Mouse (Mus musculus) right cerebral cortex, adult 18-20 months (tissue): ENCODE measurements around the gene Nat9.

Experiments used
- DNase-seq: peaks from one replicate; pipeline ENCODE4 v3.0.0; 2022; ENCODE audit warnings: mixed read lengths

Gene Nat9

DNA sequence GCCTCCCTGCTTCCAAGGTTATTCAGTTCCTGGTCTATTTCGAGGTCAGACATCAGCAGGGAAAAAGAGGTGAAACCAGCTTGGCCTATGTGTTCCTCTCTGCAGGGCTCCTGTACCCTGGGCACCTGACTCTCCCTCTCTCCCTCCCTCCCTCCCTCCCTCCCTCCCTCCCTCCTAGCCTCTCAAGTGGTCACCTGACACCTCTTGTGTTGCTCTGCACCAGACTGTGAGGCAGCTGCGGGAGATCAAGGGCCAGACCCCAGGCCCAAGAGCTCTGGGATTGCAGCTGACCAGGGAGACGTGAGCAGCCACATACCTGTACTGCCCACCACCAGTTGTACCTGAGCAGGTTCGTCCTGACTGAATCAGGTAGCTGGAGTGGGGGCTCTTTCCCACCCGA, 27.5 kb upstream of the Nat9 start:
- no peak for DNase-seq

DNA sequence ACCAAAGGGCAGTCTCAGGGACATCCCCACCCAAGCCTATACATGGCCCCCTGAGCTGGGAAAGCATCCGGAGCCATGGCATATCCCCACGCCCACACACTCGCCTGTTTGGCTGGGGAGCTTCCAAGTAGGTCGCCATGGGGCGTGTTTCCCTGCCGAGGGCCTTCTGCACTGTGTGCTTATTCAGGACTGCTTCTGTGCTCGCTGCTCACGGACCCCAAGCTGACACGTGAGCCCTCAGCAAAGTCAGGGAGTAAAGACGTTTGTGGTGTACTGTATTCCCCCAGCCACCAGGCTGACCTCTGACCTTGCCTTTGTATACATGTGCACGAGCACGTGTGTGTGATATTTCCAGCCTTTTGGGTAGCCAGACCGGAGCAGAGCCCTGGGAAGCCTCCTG, 24.5 kb upstream of the Nat9 start:
- DNase-seq, result peak; percentile 51

- DNase-seq, result no peak
Observed at GRCm38 (mm10) chr11:115209958-115210357, 22.3 kb upstream of the Nat9 start.

GRCm38 (mm10) chr11:115208776-115209732, 21.4 kb upstream of the Nat9 start:
- DNase-seq, result no peak

DNA sequence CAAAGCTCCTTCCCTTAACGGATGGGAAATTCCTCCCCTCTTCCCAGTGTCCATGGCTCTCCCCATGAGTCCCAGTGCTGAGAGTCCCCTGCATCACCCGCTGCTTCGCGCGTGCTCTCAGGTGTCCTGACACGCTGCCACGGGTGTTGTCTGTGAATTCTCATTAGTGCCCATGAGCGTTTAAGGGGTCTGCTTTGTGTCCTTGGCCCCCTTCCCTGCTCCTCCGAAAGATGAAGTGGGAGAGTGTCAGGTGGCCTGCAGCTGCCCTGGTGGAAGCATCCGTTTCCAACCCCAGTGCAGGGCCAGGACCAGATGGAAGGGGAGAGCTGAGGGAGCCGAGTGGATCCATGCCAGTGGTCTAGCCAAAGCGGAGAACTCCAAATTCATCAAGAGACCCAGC, 20.5 kb upstream of the Nat9 start:
- DNase-seq, result no peak

GRCm38 (mm10) chr11:115202756-115203155, 15.1 kb upstream of the Nat9 start:
- DNase-seq, result no peak

DNA sequence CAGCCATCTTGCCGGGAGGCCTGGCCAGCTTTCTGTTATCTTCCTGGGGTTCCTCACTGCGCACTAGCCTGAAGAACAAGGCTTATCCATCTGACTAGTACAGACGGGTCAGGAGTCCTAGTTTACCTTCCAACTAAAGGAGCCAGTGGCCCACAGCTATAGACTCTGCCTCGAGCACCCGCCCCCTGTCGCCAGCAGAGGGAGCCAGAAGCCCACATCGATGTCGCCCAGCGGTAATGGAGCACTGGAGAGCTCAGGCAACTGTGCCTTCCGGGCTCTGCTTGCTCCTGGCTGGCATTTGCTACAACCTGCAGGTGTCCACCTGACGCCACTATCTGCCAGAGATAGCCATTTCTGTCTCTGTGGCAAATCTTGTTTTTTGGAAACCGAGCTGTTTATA, 14.7 kb upstream of the Nat9 start:
- DNase-seq, result peak; percentile 70

- no peak for DNase-seq
Observed at GRCm38 (mm10) chr11:115200520-115200919, 12.9 kb upstream of the Nat9 start.

- no peak for DNase-seq
Observed at GRCm38 (mm10) chr11:115198932-115199384, 11.3 kb upstream of the Nat9 start.

GRCm38 (mm10) chr11:115197558-115197957, 9.9 kb upstream of the Nat9 start:
- DNase-seq, result no peak

DNA sequence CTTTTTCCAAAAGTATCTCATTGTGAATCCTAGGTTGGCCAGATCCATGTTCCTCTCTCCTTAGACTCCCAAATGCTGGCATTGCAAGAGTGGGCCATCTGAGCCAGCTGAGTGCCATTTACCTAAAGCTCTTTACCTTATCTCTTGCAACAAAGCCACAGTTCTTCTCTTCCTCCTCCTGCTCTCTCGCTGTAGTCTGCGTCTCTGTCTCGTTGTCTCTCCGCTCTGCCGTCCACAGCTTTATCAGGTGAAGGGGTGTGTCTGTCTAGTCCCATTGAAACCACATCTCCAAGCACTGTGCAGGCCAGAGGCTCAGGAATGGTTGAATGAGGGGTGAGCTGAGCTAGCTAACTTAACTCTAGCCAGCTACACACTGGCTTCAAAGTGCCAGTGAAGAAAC, 8.3 kb upstream of the Nat9 start:
- no peak for DNase-seq

DNA sequence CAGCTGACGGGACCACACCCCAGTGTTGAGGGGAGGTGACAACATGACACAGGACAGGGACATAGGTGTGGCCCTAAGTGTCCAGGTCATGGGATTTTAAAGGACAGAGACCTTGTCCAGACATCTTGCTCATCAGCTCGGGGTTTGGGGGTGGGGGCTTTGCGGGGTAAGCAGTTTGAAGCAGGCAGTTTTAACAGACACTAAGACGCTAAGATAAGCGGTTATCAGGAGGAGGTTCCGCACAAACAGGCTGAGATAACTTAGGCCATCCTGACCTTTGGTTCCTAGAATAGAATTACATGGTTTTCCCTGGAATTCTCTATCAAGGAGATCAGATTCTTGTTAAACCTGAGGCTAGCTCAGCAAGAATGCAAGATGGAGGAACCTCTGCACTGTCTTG, 7.0 kb upstream of the Nat9 start:
- DNase-seq, result no peak

- DNase-seq, result no peak
Observed at GRCm38 (mm10) chr11:115192180-115192579, 4.5 kb upstream of the Nat9 start.

DNA sequence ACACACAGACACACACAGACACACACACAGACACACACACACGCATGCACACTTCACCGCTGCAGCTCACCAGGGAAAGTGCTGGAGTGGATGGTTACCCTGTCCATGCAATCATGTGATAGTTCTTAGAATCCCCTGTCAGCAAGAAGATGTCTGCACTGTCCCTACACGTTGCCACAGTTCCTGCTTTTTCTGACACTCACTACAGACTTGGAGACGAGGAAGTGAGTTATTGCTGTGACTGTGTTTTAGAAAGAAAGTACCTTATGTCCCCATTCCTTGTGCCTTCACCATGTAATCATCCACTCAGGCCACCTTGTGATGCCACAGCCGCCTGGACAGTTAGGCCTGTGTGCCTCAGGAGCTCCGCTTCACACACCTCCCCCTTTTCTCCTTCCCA, 1.6 kb upstream of the Nat9 start:
- no peak for DNase-seq

DNA sequence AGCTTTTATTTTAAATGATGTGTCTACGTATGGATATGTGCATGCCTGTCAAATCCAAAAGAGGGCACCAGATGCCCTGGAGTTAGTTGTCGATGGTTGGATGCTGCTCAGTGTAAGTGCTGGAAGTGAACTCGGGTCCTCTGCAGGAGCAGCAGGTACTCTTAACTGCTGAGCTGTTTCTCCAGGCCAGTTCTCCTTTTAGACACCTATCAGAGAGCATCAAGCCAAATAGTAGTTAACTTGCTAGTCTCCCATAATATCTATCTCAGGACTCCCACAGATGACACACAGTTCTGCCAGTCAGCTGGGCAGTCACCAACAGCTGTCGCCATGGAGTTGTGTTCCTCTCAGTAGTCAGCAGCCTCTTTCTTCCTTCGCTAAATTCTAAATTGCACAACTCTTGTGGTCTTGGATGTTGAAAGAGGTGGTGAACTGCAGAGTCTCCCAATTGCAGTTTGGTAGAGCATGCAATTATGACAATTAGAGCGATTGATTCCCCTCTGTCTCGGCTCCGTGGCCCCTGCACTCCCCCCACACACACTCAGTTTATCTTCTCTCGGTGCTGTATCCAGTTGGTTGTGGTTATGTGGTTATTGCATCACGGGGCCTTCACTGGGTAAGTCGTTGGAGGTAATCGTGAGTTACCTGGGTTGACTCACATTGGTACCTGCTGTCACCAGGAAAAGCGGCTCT, 1.0 kb upstream of the Nat9 start:
- no peak for DNase-seq

- peak; percentile 99 for DNase-seq
Observed at GRCm38 (mm10) chr11:115187224-115187639, 427 bp downstream of the Nat9 start, which contains the start of gene Tmem104. TSS of gene Tmem104 (plus strand) at chr11:115187487.

DNA sequence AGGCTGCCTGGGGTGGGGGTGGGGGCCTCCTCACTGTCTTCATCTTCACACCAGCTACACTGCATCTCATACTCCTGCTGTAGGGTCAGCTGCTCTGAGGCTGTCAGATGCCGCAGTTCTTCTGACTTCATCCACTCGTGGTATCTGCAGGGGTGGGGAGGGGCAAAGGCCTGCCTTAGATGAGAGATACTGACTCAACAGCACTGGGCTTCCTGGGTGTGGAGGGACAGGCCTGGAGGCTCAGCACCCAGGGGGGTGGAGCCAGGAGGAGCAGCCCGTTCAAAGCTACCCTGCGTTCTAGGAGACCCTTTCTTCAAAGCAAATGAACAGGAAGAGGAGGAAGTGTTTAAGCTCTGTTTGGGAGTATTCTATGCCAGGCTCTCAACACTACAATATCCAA, 2.7 kb downstream of the Nat9 start:
- no peak for DNase-seq

- peak; percentile 57 for DNase-seq
Observed at GRCm38 (mm10) chr11:115181913-115182638, 5.6 kb downstream of the Nat9 start.

DNA sequence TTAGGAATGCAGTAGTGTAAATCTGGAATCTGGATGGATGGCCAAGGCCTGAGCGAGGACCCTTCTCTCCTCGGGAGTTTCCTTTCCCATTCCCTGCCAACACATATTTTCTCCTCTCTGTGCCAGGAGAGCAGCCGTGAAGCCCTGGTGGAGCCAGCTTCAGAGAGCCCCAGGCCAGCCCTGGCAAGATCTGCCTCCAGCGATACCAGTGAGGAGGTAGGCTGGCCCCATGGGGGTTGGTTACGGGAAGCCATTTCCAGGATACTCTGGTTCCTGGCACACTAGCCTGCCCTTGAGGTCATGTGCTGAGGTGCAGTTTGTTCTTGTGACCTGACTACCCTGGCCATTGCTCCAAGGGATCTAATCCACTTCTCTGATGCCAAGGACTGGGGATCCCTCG, 7.8 kb downstream of the Nat9 start:
- DNase-seq, result no peak

DNA sequence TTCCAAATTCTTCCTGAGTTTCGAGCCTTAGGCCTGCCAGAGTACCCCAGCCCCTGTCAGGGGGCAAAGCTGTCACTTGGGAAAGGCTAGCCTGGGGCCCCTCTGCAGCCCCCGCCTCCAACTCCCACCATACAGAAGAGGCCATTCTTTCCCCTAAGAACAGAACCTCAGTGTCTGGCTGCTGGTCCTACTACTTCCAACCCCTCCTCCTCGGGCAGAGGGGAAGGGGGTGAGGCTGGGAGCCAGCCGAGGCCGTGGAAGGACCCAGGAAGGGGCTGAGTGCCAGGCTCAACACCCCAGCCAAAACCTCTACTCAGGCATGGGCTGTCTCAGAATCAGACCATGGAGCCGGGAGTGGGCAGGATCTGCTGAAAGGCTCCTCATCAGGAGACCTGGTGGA, 8.5 kb downstream of the Nat9 start:
- no peak for DNase-seq

DNA sequence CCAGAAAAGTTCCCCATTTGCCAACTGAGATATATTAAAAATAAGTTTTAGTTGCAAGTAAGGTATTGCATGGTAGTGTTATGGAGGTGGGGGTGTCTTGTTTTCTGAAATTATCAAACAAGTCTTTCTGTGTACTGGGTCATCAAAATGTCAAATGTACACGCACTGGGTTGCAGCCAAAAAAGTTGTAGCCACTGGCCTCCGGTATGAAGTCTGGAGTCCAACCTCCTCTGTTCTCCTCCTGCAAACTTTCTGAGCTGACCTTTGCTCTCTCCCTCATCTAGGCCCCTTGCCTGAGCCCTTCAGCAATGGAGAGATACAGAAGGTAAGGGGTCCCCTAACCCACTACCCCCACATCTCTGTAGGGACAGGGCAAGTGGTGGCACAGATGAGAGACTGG, 8.9 kb downstream of the Nat9 start:
- no peak for DNase-seq

DNA sequence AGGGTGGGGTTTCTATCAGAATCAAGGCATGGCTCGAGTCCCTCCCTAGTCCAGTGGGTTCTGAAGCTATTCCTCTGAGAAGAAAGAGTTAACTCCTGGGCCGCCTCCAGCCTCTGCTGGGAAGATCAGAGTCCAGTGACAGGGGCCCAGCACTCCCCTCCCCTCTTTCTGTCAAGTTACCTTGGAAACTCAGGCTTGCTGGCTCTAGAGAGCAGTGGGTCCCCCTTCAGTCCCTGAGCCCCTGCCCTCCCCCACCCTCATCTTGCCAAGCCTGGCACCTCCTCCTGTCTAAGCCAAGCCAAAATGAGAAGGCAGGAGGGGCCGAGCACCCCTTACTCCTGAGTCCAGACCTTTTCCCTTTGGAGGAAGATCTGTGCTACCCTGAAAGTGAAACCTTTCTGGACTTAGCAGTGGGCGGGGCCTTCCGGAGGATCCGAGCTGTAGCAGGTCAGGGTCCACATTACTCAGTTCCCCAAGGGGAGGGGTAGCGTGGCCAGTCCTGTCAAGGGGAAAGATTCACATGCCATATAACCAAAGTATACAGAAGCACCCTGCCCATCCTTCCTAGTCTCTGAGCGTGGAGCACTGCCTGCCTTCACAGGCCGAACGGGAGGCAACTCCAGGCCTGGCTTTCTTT, 10.0 kb downstream of the Nat9 start:
- DNase-seq, result no peak
